Mouse (Mus musculus): Measurements from ENCODE around the gene Clic6.

DNA sequence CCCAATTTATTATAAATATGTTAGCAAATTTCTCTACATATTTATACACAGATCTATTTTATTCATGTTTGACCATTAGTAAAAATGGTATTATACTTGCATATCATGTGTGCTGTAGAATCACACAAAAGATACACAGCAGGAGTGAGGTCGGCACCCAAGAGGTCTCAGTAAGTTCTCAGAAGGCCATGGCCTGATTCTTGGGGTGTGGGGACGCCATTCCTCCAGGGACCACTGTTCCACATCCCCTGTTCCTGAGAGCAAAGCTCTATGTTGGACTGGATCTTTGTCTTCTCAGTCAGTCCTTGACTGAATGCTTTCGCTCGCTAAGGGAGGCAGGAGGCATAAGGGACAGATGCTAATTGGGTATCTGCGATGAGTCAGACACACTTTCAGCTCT is at the start of gene Clic6:
- TF ChIP-seq CTCF (IDR thresholded peaks at IDR 0.05; ENCODE audit: low read depth, low read length) (no peak), POLR2A (IDR thresholded peaks at IDR 0.05; ENCODE audit: borderline replicate concordance, low read depth, low read length) (no peak)

Data from bone marrow macrophage, adult 2 months (primary cell).